Mouse (Mus musculus) left cerebral cortex, postnatal 25 days (tissue): Measurements from ENCODE around the gene Mrpl30. TPM values are rescaled to one million over a fixed set of nuclear protein-coding genes. Genes with fewer than 3 reads are reported as not detected.

Experiments
- DNase-seq, 2 experiments: peaks; one replicate each; pipeline ENCODE4 v3.0.0; 2022; ENCODE audit warnings: low spot score in 2 of 2, mixed read lengths in 1 of 2
- intact Hi-C: fragments of 180-260 bp; cut with DNase I; formaldehyde crosslinking; loops from one replicate; pipeline ENCODE4 v1.15.1; 2025
- total RNA-seq, 2 experiments: library from RNA; stranded (reverse); gene quantifications; 2 replicates each; pipeline ENCODE4 v1.2.3; 2021

Gene Mrpl30
- total RNA-seq = 100 to 1,000 TPM; 140 to 152 TPM

DNA sequence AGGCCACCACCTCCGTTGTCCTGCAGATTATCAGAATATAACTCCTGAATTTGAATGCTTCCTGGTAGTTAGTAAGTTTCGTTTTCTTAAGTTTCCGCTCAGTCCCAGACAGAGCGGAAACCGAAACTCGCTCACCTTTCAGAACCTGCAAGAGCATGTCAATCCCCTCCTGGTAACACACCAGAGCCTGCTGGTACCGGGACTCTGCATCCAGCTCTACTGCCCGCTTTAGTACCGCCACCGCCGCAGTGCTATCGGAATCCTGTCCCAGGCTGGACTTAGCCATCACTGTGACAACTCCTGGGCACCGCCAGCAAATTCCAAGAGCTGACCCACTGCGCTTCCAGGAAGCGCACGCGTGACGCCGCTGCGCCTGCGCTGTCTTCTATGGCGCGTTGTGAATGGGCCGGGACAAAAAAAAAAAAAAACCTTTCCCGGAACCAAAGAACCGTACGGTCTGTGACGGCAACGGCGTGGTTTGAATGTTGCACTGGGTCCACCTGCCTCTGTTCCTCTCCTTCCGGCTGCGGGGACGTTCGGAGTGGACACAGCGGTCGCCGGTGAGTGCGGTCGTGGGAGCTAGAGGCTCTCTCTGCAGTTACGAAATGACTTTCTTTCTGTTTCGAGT lies at the start of gene Mrpl30, which contains the start of gene Mitd1:
Mrpl30 (plus strand) TSS at position 453 of the 628 bp plus-strand sequence.
Mitd1 (minus strand) TSS at position 387 of the 628 bp plus-strand sequence.
- intact Hi-C loops = loop anchor here (5.0 kb wide), 1 partner anchor 107 kb away; the partner anchor contains the start of genes Eif5b and Txndc9
- DNase-seq = peak; percentile 90 to 95

DNA sequence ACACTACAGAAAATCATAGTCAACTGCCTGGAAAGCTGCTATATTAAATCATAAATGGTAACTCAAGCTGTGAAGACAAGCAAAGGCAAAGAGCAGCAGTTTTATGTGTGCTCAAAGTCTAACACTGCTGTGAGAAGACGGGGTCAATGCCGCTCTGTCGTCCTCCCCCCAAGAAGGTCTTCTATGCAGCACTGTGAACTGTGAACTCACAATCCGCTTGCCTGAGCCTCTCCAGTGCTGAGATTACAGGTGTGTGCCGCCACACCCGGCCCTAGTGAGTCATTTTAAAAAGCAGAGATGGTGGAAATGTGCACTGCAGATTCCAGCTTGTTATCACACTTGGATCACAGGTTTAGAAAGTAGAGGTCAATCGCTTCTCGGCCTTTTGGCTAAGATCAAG lies 43.4 kb upstream of the Mrpl30 start:
- intact Hi-C loops = no loop called here
- DNase-seq = no peak

DNA sequence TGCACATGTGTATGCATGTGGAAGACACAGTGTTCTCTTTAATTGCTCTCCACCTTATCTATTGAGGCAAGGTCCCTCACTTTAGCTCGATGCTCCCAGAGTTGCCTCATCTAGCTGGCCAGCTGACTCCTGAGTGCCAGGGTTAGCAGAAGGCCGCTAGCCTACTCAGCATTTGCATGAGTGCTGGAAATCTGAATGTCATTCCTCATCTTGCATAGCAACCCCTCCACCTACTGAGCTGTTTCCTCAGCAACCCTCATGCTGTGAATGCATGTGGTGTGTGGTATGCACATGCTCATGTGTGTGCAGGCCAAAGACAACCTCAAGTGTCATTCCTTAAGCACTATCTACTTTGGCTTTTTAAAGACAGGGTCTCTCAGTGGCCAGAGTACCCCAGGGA lies 39.6 kb upstream of the Mrpl30 start:
- intact Hi-C loops = no loop called here
- DNase-seq = peak in 1 of 2 experiments; percentile 35

DNA sequence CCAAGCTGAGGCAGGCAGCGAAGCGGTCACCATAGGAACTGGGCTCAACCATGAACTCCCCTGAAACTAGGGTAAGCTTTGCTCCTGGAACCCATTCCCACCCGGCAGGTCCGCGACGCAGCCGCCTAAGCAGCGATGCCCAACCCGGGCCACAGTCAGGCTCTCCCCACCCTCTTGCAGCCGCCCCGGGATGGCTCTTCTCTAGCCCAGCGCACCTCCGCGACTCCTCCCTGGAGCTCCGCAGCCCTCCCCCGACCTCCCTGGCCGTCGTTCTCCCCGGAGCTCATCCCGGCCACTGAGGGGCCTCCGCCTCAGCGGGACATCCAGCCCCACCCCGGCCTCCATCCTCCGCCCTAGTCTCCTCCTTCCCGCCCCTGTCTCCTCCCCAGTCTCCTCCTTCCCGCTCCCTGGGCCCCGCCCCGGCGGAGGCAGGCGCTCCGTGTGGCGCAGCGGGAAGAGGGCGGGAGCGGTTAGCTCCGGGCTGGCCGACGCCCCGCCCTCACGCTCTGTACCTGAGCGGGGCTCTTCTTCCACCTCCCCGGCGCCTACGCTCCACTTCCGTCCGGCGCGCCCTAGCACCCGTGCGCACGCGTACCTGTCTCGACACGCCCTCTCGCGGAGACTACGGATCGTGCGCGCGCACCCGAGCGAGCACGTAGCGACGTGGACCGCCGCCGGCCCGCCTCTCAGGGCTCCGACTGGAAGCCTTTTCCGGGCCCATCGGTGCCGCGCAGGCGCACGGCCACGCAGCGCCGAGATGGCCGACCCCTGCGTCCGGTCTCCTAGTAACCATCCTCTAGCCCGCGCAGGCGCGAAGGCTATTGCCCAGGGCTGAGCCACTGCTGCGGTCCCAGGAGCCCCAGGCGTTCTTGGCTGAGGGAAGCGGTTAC lies 25.5 kb upstream of the Mrpl30 start:
- intact Hi-C loops = loop anchor here (1.0 to 2.0 kb wide), 2 partner anchors 144 to 186 kb away; partner anchors contain the start of gene 2010300C02Rik
- DNase-seq = peak; percentile 100

DNA sequence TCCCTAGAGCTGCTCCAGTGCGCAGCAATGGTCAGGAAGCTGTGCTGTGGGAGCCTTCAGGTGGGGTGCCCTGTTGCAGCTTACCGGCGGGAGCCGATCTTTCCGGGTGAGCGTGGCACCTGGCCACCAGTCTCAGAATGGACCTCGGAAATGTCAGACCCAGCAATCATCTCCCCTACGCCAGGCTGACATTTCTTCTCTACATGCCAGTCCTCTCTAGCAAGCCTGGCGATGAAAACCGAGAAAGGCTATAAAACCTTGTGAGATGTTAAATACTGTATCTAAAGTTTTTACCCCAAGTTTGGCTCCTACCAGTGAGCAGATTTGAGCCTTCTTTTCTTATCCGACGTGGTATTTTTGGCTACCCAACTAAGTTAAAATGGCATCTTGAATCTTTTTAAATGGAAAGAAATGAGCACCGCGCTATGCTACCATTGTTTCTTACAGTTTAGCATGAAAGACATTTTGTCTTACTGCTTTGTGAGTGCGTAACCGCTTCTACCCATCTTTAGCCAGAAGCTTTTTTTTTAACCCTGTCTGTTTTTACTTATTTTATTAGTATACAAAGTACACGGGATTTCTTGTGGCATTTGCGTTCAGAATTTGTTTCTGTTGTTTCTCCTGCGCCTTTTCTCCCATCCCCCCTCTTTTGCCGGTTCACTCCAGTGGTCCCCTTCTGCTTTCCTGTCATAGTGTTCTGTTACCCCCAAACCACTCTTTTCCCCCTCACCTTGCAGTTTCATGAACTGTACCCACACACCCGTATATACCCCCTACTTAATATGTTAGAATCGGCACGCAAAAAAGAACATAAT lies 24.7 kb upstream of the Mrpl30 start:
- intact Hi-C loops = loop anchor here (2.0 kb wide), 1 partner anchor 187 kb away; no protein-coding TSS in a partner anchor
- DNase-seq = peak in 1 of 2 experiments; percentile 13

DNA sequence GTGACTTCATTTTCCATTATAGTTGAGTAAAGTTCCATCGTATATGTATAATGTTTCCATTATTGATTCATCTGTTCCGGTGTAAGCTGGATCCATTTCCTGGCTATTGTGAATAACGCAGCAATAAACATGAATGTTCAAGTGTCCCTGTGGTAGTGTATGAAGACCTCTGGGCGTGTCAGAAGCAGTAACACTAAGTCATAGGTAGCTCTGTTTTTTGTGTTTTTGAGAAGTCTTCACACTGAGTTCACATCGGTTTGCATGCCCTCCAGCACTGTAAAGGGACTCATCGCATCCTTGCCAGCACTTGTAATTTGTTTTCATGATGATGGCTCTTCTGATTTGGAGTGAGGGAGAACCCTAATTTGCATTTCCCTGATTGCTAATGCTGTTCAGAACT lies 24.0 kb upstream of the Mrpl30 start, which contains the start of gene Tsga10:
Tsga10 (minus strand) TSS at position 144 of the 400 bp plus-strand sequence.
- intact Hi-C loops = no loop called here
- DNase-seq = no peak

DNA sequence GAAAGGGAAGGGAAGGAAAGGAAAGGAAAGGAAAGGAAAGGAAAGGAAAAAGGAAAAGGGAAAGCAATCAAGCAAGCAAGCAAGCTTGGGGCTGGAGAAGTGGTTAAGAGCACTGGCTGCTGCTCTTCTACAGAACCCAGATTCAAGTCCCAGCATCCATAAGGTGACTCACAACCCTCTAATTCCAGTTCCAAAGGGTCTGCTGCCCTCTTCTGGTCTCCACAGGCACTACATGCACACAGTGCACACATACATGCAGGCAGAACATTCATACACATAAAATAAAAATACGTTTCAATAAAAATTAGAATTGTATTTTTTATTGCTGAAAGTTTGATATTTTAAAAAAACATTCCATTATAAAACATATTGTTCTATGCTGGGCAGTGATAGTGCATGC lies 23.2 kb upstream of the Mrpl30 start:
- intact Hi-C loops = no loop called here

DNA sequence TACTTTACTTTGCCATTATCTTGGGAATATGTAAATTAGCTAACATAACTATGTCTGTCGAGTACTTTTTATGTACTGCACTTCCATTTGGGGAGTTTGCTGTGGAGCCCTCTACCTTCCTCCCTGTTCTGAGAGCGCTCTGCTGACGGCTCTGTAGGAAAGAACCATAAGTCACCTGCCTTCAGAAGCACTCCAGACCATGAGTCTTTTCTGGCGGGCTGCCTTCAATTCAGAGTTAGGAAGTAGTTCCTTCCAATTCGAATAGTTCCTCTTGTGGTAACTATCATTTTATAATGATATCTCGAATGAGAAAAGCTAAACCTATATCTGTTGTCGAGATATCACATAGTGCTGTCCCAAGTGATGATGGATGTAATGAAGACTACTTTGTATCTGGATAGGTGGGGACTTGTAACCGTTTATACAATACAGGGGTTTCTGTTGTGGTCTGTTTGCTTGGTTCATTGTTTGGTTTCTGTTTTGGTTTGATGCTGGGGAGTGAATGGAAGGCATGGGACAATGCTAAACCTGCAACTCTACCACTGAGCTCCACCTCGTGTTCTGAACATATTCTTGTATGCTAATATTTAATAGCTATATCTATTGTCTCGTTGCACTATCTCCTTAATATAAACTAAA lies 22.5 kb upstream of the Mrpl30 start:
- intact Hi-C loops = no loop called here

More for the DNA sequence above, 23.2 kb upstream of the Mrpl30 start:
- peak in 1 of 2 experiments; percentile 35 for DNase-seq

DNA sequence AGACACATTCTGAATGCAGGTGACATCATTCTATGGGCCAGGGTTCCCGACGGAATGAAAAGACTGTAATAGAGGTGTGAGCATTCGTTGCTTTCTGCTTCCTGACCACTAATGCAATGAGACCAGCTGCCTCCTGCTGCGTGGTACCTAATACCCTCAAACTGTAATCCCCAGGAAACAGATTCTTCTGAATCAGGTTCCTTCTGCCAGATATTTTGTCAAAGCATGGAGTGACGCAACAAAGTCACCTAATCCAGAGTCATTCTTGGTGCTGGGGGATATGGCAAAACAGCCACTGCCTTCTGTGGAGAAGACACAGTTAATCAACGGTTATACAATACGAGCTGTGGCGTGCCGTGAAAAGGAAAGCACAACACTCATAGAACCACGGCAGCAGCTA lies 21.6 kb upstream of the Mrpl30 start:
- intact Hi-C loops = no loop called here
- DNase-seq = no peak

More for the DNA sequence above, 22.5 kb upstream of the Mrpl30 start:
- no peak for DNase-seq

DNA sequence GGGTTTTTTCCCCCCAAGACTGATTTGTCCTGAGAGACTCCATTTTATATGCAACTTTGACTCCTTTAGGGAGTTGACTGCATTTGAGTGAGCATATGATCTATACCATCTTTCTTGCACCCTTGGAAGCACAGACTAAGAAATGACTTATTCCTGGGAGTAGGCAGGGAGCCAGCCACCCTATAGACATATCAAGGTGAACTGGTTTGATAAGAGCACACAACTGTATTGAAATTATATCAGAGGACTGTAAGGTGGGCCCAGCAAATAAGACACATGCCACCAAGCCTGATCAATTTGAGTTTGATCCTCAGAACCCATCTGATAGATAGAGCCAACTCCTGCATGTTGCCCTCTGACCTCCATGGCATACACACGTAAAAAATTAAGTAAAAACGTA lies 20.9 kb upstream of the Mrpl30 start:
- no peak for DNase-seq
- intact Hi-C loops = no loop called here

DNA sequence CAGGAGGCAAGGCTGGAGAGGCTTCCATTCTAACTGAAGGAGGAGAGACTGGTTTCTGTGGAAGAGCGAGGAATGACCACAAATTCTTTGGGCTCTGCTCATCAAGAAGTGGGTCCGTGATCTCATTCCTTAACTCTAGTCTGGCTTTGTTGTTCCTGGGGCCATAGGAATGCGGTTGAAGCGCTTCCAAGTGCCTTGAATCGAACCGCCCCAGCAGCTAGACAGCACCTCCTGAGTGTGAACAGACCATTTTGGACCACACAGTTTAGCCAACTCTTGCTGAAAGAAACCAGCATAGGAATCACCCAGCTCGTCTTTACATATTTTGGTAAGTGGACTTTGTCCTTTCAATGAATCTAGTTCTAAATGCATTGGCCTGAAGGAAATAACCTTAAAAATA lies 18.6 kb upstream of the Mrpl30 start, which contains the start of gene Lipt1:
Lipt1 (plus strand) TSS at position 35 of the 400 bp plus-strand sequence.
- intact Hi-C loops = no loop called here

DNA sequence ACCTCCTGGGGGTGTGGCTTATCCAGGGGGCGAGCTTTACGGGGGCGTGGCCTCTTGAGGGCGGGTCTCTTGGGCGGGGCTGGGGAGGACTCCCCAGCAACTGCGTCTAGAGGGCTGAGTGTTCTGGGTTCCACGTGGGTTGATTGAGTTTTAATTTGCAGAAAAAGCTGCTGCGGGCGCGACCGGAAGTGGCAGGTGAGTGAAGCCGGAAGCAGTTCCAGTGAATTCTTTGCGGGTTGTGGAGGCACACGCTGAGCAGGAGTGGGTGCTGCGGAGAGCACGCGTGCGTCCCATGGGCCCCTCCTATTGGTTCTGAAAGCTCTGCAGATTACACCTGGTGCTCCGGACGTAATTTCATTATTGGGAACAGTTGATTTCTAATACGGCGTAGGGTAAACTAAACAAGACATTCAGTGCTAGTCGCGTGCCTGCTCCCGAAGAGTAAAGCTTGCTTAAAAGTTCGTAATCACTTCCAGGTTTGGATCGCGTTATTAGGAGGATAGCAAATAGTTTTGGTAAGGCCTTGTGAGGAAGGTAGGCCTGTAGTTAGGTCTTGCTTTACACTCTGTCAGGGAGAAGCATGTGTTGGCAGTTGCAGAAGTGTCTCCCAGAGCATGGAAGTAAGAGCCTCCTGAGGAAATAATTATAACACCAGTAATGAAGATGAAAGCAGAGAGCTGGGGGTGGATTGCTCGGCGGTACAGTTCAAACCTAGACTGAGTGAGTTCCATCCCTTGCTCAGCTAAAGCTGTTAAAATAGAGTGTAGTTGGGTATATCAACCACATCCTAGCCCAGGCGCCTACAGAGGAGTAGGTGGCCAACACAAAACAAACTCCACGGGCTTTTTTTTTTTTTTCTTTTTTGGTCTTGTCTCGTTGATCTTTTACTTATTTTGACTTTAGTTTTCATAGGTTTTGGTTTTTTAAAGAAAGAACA lies 17.9 kb upstream of the Mrpl30 start:
- peak; percentile 83 to 89 for DNase-seq
- intact Hi-C loops = no loop called here

More for the DNA sequence above, 18.6 kb upstream of the Mrpl30 start, which contains the start of gene Lipt1:
- DNase-seq = no peak

DNA sequence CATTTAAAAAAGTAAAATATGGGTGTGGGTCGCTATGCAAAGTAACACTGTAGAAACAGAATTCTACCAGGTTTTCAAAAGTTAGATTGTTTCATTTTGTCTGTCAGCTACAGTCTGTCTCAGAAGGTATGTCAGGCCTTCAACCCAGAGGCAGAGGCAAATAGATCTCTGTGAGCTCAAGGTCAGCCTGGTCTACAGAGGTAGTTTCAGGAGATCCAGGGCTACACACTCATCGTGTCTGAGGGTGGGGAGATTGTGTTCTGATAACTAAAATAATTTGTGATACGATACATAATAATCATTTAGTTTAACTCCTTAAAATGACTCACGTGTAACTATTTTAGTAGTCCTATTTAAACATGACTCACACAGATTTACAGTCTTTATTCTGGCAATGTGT lies 17.1 kb upstream of the Mrpl30 start:
- DNase-seq = no peak
- intact Hi-C loops = no loop called here

DNA sequence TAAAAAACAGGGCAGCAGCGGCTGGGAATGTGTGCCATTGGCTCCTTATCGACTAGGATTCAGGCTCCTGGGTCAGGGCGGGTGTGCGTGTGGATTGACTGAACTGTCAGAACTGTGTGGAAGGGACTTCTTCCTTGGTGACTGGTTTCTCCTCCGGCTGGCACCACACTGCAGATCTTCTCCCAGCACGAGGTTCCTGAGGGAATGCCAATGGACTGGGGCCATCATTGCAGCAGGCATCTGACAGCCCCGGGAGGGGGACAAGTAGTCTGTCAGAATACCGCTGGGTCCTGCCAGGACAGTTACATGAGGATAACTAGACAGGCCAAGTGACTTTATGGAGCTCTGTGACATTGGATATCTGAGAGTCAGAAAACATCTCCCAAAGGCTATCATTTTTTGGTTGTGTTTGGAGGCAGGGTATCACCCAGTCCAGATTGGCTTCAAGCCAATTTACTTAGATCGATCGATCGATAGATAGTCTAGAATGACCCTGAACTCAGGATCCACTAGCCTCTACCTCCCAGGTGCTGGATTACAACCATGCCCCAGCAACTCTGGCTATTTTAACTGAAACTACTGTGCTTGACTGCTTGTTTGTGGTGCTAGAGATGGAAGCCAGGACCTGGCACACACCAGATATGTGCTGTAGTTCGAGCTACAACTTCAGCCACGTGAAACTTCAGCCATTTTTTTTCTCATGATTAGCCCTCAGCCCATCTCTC lies 12.4 kb upstream of the Mrpl30 start:
- DNase-seq = no peak
- intact Hi-C loops = no loop called here

DNA sequence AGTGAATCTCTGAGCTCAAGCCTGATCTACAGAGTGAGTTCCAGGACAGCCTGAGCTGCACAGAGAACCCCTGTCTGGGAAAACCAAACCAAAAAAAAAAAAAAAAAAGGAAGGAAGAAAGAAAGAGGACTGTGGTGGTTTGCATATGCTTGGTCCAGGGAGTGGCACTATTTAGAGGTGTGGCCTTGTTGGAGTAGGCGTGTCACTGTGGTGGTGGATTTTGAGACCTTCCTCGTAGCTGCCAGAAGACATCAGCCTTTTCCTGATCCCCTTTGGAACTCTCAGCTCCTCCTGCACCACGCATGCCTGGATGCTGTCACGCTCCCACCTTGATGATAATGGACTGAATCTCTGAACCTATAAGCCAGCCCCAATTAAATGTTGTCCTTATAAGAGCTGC lies 6.9 kb upstream of the Mrpl30 start:
- DNase-seq = no peak
- intact Hi-C loops = no loop called here

DNA sequence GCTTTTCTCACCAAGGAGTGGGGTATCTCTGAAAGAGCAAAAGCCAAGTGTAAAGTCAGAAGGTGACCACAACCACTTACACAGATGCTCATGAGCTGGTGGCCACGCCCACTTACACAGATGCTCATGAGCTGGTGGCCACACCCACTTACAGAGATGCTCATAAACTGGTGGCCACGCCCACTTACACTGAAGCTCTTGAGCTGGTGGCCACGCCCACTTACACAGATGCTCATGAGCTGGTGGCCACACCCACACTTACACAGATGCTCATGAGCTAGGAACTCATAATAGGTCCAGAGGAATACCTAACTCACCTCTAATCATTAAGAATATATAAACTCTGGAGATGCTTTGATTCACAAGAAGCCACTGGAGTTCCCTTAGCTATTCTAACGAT lies 5.8 kb upstream of the Mrpl30 start:
- intact Hi-C loops = no loop called here
- no peak for DNase-seq

DNA sequence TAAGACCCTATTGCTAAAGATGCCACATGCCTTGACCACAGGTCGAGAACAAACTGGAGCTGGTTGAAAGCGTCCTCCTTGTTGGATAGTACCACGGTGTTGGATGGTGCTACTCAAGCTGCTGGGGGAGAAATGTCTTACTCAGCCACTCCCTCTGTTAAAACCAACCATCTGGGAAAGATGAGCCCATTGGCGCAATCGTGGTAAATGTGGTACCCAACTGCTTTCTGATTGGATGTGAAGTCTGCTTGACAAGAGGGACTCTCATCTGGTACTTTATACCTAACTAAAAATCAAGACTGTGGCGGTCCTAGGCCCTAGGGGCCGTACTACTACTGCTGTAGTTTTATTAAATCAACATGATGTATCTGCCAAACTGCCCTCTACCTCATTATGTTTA lies 1.1 kb upstream of the Mrpl30 start:
- intact Hi-C loops = no loop called here
- no peak for DNase-seq
